Mouse (Mus musculus) naive thymus-derived CD4-positive, alpha-beta T cell, adult 2 months (primary cell): ENCODE results near the gene Rpl41.

ENCODE experiments used
- DNase-seq: peaks from one replicate; pipeline ENCODE4 v3.0.0-alpha.2; 2011; ENCODE audit warnings: low read depth

Rpl41 gene

DNA sequence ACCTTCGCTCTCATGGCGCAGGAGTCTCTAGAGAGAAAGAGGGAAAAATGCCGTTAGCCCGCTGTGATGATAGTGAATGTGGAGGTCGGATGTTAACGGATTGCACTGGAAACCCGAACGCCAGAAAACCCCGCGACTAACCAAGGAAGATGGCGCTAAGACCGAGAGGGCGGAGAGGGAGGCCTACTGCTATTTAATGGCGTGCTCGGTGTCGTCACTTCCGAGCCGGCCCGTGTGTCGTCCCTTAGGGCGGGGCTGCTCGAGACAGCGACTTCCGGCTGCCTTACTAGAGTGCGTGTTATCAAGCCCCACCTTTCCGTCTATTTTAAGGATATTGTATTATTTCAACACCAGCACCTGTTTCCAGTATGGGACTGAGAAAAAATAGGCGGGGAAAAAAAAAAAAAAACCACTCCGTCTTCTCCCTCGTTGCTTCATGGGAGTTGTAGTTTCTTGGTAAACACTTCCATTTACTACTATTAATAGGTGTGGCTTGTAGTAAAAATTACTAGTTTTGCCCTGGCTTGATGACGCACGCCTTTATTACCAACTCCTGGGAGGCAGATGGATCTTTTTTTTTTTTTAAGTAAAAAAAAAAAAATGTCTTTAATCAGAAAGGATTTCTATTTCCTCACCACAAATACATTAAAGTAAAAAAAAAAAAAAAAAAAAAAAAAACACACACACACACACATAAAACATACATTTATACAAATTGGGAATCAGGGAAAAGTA, at the start of gene Rpl41:
Gene Rpl41 (minus strand): TSS at position 359 of the 735 bp plus-strand sequence.
- peak; percentile 97 for DNase-seq

DNA sequence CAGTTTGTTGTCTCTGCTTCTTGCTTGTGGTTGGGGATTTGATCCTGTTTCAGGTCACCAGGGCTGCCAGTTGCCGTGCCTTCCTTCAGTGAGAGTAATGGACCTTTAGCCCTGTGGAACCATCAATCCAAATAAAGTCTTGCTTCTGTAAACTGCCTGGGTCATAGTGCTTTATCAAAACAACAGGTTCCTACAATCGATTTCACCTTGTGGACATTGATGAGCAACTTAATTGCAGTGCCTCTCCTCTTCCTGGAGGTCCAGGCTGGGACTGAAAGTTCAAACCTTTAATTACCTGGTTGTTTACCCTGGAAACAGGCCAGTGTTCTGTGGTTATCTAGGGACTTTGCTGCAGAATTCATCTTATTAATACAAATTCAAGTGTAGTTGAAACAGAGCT, 49.4 kb upstream of the Rpl41 start:
- DNase-seq, result no peak

DNA sequence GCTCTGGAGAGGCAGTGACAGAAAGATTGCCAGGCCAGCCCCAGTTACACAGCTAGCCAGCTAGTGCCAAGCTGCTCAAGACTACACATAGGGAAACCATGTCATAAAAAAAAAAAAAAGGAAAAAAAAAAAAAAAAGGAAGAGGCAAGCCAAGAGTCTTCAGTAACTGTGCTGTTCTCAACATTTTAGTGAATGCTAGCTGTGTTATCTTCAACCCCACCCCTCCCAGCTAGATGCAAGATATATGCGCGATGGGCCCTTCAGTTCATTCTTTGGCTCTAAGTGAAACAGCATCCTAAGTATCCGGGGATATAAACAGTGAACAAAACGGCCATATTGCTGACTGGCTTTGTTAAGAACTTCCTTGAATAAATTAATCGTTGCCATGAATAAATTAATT, 43.7 kb upstream of the Rpl41 start:
- DNase-seq, result no peak

DNA sequence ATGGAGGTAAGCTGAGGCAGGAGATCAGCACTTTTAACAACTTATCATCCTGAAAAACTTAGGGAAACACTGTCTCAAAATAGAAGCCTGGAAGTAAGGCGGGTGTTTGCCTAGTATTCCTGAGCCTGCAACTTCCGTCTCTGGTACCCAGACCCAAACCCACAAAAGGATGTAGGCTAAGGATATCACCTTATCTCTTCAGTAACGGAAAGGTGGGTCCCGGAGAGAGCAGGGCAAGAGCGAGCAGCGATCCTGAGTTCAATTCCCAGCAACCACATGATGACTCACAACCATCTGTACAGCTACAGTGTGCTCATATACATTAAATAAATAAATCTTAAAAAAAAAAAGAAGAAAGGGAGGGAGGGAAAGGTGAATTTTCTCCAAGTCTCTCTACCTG, 42.3 kb upstream of the Rpl41 start:
- DNase-seq, result no peak

DNA sequence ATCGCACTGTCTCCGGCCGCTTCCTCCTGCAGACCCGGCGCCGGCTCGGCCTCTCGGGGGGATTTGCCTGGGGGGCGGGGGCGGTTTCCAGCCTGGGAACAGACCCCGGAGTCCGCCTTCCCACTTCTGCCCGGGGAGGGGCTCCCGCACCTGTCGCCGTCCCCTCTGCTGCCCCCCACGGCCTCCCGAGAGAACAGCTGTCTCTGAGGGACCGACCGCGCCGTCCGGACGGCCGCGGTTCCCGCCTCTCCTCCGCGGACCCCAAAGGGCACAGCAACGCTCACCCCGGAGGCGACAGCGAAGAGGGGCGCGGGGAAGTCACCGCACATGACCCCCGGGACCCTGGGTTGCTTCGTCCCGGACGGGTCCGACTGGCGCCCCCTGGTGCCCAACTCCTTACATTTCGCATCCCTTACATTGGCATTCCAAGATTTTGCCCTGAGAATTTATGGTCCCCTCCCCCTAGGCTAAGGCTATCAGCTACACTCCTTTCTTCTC, 41.1 kb upstream of the Rpl41 start:
- DNase-seq, result peak; percentile 55

DNA sequence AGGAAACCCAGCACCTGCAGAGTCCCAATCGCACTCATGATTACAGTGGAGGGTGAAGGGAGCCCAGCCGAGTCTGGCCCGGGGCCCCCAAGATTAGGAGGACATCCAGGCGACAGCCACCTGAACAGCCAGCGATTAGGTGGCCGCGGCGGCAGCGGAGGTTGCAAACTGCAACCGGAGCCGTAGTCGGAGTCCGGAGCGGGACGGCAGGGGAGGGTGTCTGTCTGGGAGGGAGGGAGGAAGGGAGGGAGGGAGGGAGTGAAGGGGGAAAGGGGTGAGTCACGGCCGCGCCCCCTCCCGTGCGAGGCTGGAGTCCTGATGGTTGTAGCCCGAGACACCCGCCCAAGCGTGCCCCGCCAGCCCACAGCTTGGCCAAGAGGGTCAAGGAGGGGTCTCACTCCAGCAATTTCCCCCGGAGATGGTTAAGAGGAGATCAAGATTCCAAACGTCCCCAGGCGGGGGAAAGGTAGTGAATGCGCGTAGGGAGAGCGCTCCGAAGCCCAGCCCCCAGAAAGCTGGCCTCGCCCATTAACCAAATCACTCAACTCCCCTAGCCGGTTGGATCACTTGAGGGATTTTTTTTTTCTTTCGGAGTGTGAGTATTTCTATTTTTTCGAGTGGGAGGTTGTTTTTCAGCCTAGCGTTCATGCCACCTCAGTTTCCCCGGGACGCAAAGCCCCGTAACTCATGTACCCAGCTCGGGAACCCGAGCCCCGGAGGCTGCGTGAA, 40.5 kb upstream of the Rpl41 start, which contains the start of gene Erbb3:
Gene Erbb3 (minus strand): TSS at position 189 of the 729 bp plus-strand sequence.
- peak; percentile 59 for DNase-seq

DNA sequence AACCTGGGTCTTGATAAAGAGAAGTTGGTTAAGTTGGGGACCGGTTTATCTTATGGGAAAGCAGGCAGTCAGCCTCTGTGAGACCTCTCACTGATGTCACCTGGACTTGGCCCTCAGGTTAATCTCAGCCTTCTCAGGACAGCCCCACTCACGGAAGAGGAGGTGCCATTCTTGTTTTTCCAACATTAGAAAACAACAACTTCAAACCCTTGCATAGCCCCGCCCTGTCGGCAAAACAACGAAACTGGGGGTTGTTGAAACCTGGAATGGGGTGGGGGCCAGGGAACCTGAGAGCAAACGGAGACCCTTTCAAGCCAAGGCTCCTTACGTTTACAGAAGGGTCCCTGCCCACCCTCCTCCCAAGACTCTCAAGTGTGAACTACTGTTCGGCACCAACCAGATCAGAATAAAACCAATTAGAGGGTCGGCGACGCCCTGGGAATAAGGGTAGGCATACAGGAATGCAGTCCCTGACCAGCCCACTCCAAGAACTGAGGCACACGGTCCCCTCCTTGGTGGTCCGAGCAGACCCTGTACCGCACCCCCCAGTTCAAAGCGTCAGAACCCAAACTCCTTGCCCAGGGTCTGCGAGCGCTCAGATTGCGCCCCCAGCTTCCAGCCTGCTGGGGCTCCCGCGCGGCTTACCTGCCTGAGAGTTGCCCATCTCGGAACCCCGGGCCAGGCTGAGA, 39.8 kb upstream of the Rpl41 start:
- no peak for DNase-seq

DNA sequence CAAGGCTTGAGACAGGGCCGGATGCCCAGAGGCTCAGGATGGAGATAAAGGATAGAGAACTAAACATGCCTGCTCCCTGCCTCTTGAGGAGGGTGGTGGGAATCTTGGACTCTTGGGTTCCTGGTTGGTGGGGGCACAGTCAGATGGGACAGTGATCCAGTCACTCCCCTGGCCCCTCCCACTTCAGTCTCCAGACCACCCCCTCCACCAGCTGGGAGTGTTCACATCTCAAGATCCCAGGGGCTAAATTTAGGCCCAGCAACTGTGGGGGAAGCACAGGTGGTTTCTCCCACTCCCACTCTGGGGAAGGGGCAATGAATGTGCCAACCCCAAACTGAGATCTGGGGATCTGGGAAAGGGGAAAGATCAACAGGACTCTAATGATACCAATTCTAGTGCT, 39.0 kb upstream of the Rpl41 start:
- no peak for DNase-seq

DNA sequence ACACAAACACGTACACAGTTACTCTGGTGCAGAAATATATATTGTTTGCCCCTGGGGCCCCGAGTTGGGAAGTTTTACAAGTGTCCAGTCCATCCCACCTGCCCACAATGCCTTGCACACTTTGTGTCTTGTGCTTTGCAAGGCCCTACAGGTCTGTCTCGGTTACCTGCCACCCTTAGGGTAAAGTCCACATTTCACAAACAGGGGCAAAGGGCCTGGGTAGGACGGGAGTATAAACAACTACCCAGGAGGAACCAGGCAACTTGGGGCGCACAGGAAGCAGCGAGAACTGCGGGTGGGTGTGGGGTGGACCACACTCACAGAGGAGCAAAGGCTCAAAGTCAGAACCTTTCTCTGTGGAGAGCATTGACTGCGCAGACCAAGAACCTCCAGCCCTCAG, 38.6 kb upstream of the Rpl41 start:
- DNase-seq, result no peak

DNA sequence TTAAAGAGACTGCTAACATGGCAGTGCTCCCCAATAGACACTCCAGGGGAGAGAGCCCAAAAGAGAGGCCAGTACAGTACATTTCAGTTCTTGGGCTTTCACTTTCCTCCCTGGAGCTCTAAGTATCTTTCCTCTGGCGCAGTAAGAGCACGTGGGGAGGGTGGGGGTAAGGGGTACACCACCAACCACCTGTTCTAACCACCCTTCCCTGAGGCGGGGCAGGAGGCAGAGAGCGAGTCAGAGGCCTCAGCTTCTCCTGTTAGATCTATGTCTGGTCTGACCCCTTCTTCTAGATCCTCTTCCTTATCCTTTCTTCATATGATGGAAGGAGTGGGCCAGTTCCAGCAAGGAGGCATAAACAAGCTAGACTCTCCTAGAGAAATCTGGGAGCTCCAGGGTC, 38.0 kb upstream of the Rpl41 start:
- no peak for DNase-seq

DNA sequence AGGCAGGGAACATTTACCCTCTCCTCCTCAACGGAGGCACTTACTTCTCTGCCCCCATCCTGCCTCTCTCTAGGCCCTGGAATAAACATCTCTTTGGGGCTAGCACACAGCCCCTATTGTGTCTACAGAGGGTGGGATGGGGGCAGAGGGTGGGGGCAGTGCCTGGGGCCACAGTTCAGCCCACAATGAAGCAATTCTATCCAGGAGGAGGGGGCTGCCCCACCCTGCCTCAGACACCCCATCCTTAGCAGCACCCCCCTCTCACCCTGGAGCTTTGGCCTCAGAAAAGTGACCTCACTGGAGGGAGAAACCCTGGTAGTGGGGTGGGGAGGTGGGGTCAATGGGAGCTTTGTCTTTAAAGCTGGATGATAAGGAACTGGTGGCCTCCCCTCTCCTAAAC, 37.4 kb upstream of the Rpl41 start:
- DNase-seq, result no peak

DNA sequence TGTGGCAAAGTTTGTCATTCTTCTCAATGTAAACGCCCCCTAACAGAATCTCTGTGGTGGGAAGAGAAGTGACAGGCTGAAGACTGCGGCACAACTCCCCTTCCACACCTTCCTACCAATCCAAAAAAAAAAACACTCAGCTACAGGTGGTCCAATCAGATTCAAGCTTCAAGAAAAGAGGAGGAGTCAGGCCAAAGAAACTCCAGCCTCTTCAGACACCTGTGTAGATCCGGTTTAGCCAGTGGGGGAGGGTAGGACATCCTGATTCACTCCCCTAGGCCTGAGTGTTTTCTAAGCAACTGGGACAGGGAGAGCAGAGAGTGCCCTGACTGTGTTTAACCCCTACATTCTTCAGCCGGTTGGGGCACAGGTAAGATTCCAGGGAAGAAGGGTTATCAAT, 35.3 kb upstream of the Rpl41 start:
- DNase-seq, result no peak

DNA sequence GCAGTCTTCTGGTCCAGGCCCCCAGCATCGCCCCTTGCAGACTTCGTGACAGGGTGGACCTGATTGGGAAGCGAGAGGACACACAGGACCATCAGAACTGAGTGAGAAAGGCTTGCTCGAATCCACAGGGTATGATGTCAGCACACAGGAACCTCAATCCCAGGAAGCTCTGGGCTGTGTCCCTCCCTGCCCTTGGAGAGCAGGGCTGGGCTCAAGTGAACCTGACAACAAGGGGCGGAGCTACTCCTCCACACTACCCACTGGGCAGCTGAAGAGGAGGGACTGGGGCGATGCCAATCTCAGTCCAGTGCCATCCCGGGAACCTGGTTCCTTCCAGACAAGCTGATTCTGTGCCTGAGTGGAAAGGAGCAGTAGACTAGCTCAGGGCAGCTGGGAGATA, 34.5 kb upstream of the Rpl41 start:
- no peak for DNase-seq

DNA sequence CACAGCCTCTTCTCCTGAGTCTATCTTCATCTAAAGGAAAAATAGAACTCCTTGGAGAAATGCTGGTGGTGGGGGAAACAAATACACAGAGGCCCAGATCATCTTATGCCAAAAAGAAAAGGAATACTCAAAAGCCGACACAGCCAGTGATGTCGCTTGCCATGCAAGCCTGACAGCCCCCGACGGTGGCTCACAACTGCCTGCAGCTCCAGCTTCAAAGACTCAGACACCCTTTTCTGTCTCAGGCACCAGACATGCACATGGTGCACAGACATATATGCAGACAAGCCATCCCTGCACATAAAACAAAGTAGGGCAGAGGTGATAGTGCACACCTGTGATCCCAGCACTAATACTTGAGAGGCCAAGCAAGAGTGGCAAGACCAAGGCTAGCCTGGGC, 30.6 kb upstream of the Rpl41 start:
- DNase-seq, result no peak

DNA sequence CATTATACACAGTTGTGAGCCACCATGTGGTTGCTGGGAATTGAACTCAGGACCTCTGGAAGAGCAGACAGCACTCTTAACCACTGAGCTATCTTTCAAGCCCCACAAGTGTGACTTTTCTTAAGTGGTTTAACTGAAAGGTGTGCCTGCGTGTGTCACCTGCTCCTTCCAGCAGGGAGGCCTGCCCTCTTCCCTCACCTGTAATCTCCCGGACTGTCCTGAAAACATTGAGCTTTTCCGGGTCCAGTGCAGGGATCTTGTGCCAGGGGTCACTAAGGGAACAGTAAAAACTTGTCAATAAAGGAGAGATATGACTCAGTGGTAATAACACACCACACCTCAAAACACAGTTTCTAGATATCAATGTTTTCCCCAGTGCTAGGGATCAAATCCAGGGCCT, 30.2 kb upstream of the Rpl41 start:
- no peak for DNase-seq

DNA sequence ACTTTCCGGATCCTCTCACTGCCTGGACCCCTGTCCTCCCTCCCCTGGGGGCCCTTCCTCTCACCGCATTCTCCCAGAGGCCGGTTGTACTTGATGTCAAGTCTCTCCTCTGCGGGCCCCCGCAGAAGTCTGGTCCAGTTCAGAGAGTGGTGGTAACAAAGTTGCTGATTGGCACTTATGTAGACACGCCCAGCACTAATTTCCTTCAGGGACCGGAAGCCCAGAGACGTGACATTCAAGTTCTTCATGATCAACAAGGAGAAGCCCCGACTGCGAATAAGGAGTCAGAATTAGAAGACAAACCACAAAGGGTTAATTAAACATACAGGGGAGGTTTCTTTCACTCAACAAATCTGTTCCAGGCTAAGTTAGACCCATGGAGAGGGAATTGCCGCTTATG, 29.2 kb upstream of the Rpl41 start:
- no peak for DNase-seq

DNA sequence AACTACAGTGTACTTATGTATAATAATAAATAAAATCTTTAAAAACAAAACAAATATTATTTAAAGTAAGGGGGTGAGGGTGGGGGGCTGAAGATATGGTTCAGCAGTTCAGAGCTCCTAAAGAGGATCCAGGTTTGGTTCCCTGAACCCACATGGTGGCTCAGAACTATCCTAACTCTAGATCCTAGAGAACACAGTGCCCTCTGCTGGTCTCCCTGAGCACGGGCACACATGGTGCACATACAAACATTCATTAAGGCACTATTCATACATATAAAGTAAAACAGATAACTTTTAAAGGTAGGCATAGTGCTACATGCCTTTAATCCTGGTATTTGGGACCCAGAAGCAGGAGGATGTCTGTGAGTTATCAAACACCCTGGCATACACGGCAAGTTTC, 26.0 kb upstream of the Rpl41 start:
- no peak for DNase-seq

DNA sequence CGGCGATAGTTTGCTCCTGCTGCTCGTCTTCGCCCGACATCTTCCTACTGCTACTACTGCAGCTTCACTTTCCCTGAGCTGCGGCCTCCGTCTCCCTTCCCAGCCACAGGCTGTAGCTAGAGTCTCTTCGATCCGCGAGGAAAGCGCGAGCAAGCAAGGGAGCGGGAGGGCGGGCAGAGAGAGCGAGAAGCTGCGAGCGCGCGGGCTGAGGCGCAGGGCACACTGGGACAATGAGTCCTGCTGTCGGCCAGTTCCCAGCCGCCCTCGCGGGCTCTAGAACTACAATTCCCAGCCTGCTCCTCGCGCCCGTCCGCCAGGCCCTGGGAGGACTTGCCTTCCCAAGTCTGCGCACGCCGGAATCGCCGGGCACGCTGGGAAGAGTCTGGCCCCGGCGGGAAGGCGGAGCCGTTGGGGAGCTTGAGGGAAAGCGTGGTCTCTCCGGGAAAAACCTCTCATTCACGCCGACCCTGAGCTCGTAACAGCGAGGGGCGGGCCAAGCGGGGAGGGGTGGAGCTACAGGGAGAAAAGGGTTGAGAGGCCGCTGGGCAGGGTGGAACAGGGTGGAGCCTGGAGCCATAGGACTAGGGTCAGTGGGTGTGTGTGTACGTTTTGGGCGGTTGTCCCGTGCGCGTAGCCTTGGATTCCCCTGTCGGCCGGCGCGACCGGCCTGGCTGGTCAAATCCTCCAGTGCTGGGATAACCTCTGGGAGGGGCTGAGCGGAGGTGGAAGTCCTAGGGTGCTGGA, 16.9 kb upstream of the Rpl41 start, which contains the start of gene Pa2g4:
Gene Pa2g4 (minus strand): TSS at position 200 of the 744 bp plus-strand sequence.
- DNase-seq, result peak; percentile 93

DNA sequence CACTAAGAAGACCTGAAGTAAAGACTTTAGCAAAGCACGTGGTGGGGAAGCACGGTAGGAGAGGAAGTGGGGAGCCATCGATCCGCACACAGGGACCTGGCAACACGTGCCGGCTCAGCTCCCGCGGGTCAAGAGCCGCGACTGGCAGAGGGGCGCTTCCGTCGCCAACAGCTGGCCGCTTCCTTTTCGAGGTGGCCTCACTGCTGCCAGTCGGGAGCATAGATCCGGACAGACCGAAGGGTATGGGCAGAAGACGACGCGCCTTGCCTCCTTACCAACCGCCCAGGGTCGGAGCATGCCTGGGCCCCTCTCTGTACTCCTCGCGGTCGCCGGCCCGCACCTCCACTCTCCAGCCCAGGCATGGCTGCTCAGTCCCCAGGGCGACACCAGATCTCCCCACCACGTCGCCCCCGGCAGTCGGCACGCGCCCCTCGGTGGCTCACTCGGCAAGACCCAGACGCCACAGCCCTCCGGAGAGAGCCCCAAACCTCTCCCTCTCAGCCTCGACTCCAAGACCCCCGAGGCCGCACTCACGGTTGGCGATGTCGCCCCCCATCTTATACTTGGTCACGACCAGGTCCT, 16.2 kb upstream of the Rpl41 start:
- DNase-seq, result peak; percentile 44

DNA sequence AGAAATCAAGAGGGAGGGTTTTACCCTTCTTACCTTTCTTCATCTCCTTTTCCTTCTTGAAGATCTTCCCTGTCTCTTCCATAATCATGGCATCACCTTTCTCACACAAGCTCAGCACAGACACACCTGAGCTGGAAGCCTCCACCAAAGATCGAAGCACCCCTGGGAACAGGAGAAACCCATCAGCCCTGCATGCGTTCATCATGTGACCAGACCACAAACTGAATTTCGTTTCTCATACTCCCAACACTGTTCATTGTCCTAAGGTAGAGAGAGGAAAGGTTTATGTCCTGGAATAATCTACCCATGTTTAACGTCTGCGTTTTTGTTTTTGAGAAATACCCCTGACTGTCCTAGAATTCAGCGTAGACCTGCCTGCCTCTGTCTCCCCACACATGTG, 14.4 kb upstream of the Rpl41 start:
- no peak for DNase-seq

DNA sequence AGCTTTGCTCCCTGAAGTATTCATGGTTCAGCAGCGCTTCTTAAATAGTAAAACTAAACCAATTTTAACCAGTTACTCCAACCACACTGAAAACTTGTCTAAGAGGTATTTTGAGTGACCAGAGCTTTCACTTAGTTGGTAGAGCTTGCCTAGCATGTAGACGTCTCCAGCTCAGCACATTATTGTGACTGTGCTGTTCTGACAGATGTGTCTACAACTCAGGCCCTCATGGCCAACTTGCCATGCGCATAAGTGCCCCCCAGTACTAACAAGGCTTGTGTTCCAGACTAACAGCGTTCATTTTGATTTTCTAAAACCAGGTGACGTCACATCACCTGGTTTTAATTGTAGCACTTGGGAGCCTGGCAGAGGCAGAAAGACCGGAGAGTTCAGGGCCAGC, 7.9 kb upstream of the Rpl41 start:
- DNase-seq, result no peak

DNA sequence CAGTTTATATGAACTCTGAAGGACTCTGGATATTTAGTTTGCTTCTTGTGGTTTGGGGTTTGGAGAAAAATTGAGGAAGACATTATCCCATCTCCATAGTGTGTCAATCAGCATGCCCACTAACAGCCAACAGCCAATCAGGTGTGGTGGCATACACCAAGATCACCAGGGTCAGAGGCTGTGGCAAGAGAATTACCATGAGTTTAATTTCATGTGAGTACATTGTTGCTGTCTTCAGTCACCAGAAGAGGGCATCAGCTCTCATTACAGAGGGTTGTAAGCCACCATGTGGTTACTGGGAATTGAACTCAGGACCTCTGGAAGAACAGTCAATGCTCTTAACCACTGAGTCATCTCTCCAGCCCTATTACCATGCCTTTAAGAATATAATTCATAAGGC, 7.2 kb upstream of the Rpl41 start:
- peak; percentile 41 for DNase-seq
